Mouse (Mus musculus) erythroblast, embryonic 14.5 days (primary cell): ENCODE data around the gene Prkca.

Experiments
- GATA1 ChIP-seq: IDR thresholded peaks from 2 replicates; pipeline ENCODE4 v1.6.1; 2012; ENCODE audit warnings: low read length, inconsistent platforms, mixed read lengths
- TAL1 ChIP-seq: IDR thresholded peaks from 3 replicates; pipeline ENCODE4 v1.6.1; 2012; ENCODE audit warnings: low read length, inconsistent platforms, mixed read lengths

GRCm38 (mm10) chr11:108206602-108207001 is 137.1 kb downstream of the Prkca start:
- TF ChIP-seq GATA1 (no peak), TAL1 (no peak)
